Mouse (Mus musculus) limb, embryonic 13.5 days (tissue): ENCODE measurements around the gene Capn12. TPM values are rescaled to one million over a fixed set of nuclear protein-coding genes. Genes with fewer than 3 reads are reported as not detected.

Experiments
- ATAC-seq: fragments of 200-750 bp; cut with Nextera tagmentation; 2 replicates; pipeline ENCODE4 v1.8.0; 2017; ENCODE audit warnings: low read depth, moderate number of reproducible peaks, moderate TSS enrichment; ENCODE audit not compliant: low FRiP score
- H3K27ac ChIP-seq: fragments of 300-500 bp; sonication (generic); 2 replicates; pipeline ENCODE4 v1.5.1; 2015; ENCODE audit warnings: inconsistent platforms, mild to moderate bottlenecking, moderate library complexity
- H3K27me3 ChIP-seq: fragments of 300-500 bp; sonication (generic); 2 replicates; pipeline ENCODE4 v1.6.1; 2015; ENCODE audit warnings: mild to moderate bottlenecking, inconsistent platforms
- H3K36me3 ChIP-seq: fragments of 300-500 bp; sonication (generic); 2 replicates; pipeline ENCODE4 v1.6.1; 2015; ENCODE audit warnings: inconsistent platforms, mild to moderate bottlenecking, moderate library complexity
- H3K4me1 ChIP-seq: fragments of 300-500 bp; sonication (generic); 2 replicates; pipeline ENCODE4 v1.6.1; 2015; ENCODE audit warnings: inconsistent platforms
- H3K4me2 ChIP-seq: fragments of 300-500 bp; sonication (generic); replicated peaks from 2 replicates; pipeline ENCODE4 v1.6.1; 2015; ENCODE audit warnings: inconsistent platforms, mild to moderate bottlenecking, moderate library complexity
- H3K4me3 ChIP-seq: fragments of 300-500 bp; sonication (generic); 2 replicates; pipeline ENCODE4 v1.5.1; 2015; ENCODE audit warnings: moderate library complexity, mild to moderate bottlenecking, inconsistent platforms
- H3K9ac ChIP-seq: fragments of 300-500 bp; sonication (generic); 2 replicates; pipeline ENCODE4 v1.6.1; 2015; ENCODE audit warnings: mild to moderate bottlenecking, inconsistent platforms
- H3K9me3 ChIP-seq: fragments of 300-500 bp; sonication (generic); 2 replicates; pipeline ENCODE4 v1.6.1; 2016; ENCODE audit warnings: inconsistent platforms
- WGBS: fragments of 180-500 bp; shearing (Covaris S2); methylation state at CpG from one replicate; pipeline ENCODE4 v1.1.7; 2015; 5-methylcytosine and 5-hydroxymethylcytosine counted together
- polyA plus RNA-seq: library from polyadenylated mRNA; unstranded; fragments of >200 nt; fragmentation: Nextera tagmentation; extraction: Ambion mirVana; gene quantifications from 2 replicates; pipeline ENCODE4 v1.2.1, GENCODE M21; 2015

Capn12 gene
- polyA plus RNA-seq, 1 experiment from 2014 or later = 0.94 TPM

- WGBS = 89% methylated on average over 10 of the region's 10 CpGs
- Histone ChIP-seq H3K9me3 (no peaks in the 10 kb centered on the region), H3K4me1 (peaks cover 39% of the 10 kb centered on the region), H3K4me2 (no peak overlapping the region), H3K4me3 (no peak overlapping the region), H3K27ac (peak overlapping the region; percentile 89), H3K9ac (no peak overlapping the region), H3K36me3 (peaks cover 100% of the 10 kb centered on the region), H3K27me3 (no peaks in the 10 kb centered on the region)
- no peak for ATAC-seq
These were observed 22.6 kb downstream of the Capn12 start for GRCm38 (mm10) chr7:28903778-28904177.

- Histone ChIP-seq H3K27me3 (no peaks in the 10 kb centered on the region), H3K4me1 (peaks cover 24% of the 10 kb centered on the region), H3K4me2 (no peak overlapping the region), H3K27ac (peak overlapping the region; percentile 6; the same call in 1 of the 2 replicates), H3K4me3 (no peak overlapping the region), H3K9ac (no peak overlapping the region), H3K36me3 (peaks cover 100% of the 10 kb centered on the region), H3K9me3 (no peaks in the 10 kb centered on the region)
- no peak for ATAC-seq
- 91% methylated on average over 5 of the region's 5 CpGs for WGBS
These were observed 26.0 kb downstream of the Capn12 start for GRCm38 (mm10) chr7:28907195-28907594.

DNA sequence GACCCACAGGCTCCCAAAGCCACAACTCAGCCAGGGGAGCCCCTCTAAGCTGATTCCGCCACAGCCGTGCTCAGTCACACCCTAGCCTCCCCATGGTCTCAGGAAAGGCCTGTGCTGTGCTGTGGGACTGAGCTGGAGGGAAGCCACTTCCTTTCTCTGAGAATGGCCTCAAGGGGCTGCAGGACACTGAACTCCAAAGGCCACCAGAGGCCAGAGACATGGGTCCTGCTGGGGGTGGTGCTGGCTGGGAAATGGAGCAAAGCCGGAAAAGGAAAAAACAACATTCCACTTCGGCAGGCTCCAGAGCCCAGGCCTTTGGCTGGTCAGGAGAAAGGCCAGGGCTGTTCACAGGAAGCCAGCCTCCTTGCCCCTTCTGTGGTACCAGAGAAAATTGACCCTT is 30.4 kb downstream of the Capn12 start:
- Histone ChIP-seq H3K27ac (no peak overlapping the region), H3K9me3 (no peaks in the 10 kb centered on the region), H3K36me3 (peaks cover 100% of the 10 kb centered on the region), H3K27me3 (no peaks in the 10 kb centered on the region), H3K9ac (no peak overlapping the region), H3K4me3 (no peak overlapping the region), H3K4me2 (no peak overlapping the region), H3K4me1 (no peaks in the 10 kb centered on the region)
- ATAC-seq = no peak
- whole genome bisulfite sequencing = 75% methylated on average over 4 of the region's 4 CpGs

GRCm38 (mm10) chr7:28913171-28913570 is 31.9 kb downstream of the Capn12 start:
- H3K27ac ChIP-seq = no peak overlapping the region
- no peaks in the 10 kb centered on the region for H3K9me3 ChIP-seq
- ATAC-seq = no peak
- peaks cover 100% of the 10 kb centered on the region for H3K36me3 ChIP-seq
- H3K4me2 ChIP-seq = no peak overlapping the region
- no peak overlapping the region for H3K9ac ChIP-seq
- 84% methylated on average over 11 of the region's 11 CpGs for WGBS
- H3K4me1 ChIP-seq = peaks cover 13% of the 10 kb centered on the region
- no peak overlapping the region for H3K4me3 ChIP-seq
- no peaks in the 10 kb centered on the region for H3K27me3 ChIP-seq

DNA sequence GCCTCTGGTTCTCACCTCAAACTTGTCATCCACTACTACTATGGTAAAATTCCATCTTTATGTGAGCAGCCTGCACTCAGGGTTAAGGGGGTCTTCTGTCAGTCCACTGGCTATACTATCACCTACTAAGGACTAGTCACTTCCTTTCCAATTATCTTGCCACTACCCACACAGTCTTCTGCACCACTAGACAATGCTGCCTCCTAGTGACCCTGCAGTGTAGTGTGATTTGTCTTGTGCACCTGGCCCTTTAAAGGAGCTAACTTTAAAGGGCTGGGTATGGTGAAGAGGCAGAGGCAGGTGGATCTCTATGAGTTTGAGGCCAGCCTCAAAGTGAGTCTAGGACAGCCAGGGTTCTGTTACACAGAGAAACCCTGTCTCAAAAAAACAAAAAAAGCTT is 35.3 kb downstream of the Capn12 start:
- no peak for ATAC-seq
- Histone ChIP-seq H3K4me2 (no peak overlapping the region), H3K4me3 (no peak overlapping the region), H3K9ac (no peak overlapping the region), H3K4me1 (peaks cover 45% of the 10 kb centered on the region), H3K9me3 (no peaks in the 10 kb centered on the region), H3K27me3 (no peaks in the 10 kb centered on the region), H3K27ac (no peak overlapping the region), H3K36me3 (peaks cover 79% of the 10 kb centered on the region)

- H3K27ac ChIP-seq = peak overlapping the region; percentile 69; the same call in 1 of the 2 replicates
- peaks cover 58% of the 10 kb centered on the region for H3K4me1 ChIP-seq
- no peak overlapping the region for H3K4me2 ChIP-seq
- no peaks in the 10 kb centered on the region for H3K27me3 ChIP-seq
- 64% methylated on average over 10 of the region's 10 CpGs for WGBS
- H3K36me3 ChIP-seq = peaks cover 71% of the 10 kb centered on the region
- no peak overlapping the region for H3K9ac ChIP-seq
- ATAC-seq = no peak; the same call in 1 of the 2 replicates
- no peaks in the 10 kb centered on the region for H3K9me3 ChIP-seq
- H3K4me3 ChIP-seq = no peak overlapping the region
These were observed 36.5 kb downstream of the Capn12 start for GRCm38 (mm10) chr7:28917503-28918426.

- Histone ChIP-seq H3K9ac (no peak overlapping the region), H3K4me3 (no peak overlapping the region), H3K27me3 (no peaks in the 10 kb centered on the region), H3K9me3 (no peaks in the 10 kb centered on the region), H3K4me2 (no peak overlapping the region), H3K36me3 (peaks cover 63% of the 10 kb centered on the region), H3K4me1 (peaks cover 65% of the 10 kb centered on the region), H3K27ac (peak overlapping the region; percentile 69)
- WGBS = 74% methylated on average over 8 of the region's 8 CpGs
- no peak for ATAC-seq
These were observed 37.3 kb downstream of the Capn12 start for GRCm38 (mm10) chr7:28918540-28918939.

DNA sequence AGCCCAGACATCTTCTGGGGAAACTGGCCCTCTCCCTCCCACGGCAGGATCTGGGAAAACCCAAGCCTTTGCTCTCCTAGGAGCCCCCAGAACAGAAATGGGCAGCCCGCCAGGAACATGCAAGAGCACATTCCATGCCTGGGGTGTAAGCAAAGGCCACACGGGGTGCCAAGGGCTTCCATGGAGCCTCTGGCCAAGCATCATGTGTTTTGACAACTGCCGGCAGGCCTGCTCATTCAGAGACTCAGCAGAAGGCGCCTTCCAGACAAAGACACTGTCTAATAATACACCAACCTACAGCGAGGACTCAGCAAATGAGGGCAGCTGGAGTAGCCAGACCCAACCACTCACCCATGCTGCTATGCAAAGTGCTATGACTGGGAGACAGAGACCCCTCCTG is 38.6 kb downstream of the Capn12 start:
- Histone ChIP-seq H3K4me2 (peak overlapping the region; percentile 12), H3K9me3 (no peaks in the 10 kb centered on the region), H3K27ac (peak overlapping the region; percentile 58), H3K4me3 (no peak overlapping the region), H3K4me1 (peaks cover 78% of the 10 kb centered on the region), H3K27me3 (no peaks in the 10 kb centered on the region), H3K9ac (peak overlapping the region; percentile 32; the same call in 1 of the 2 replicates), H3K36me3 (peaks cover 50% of the 10 kb centered on the region)
- ATAC-seq = peak; percentile 57
- 36% methylated on average over 6 of the region's 6 CpGs for WGBS

DNA sequence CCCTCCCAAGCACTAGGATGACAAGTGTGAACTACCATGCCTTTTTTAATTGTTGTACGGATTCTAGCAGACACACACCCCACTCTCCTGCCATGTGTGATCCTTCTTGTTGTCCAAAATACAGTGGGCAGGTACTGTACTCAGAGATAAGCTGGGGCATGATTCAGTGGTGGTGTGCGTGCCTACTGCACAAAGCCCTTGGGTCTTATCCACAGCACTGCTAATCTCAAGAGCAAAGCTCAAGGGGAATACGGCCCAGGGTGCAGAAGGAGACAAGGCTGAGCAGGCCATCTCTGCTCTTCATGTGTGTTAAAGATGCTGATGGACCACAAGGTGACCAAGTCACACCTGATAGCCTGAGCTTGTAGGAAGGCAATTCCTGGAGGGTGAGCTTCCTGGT is 40.0 kb downstream of the Capn12 start:
- Histone ChIP-seq H3K27me3 (no peaks in the 10 kb centered on the region), H3K9ac (no peak overlapping the region), H3K4me1 (peaks cover 92% of the 10 kb centered on the region), H3K4me3 (no peak overlapping the region), H3K36me3 (peaks cover 37% of the 10 kb centered on the region), H3K9me3 (no peaks in the 10 kb centered on the region), H3K4me2 (no peak overlapping the region), H3K27ac (no peak overlapping the region; the same call in 1 of the 2 replicates)
- ATAC-seq = no peak
- WGBS = 88% methylated on average over 3 of the region's 3 CpGs

DNA sequence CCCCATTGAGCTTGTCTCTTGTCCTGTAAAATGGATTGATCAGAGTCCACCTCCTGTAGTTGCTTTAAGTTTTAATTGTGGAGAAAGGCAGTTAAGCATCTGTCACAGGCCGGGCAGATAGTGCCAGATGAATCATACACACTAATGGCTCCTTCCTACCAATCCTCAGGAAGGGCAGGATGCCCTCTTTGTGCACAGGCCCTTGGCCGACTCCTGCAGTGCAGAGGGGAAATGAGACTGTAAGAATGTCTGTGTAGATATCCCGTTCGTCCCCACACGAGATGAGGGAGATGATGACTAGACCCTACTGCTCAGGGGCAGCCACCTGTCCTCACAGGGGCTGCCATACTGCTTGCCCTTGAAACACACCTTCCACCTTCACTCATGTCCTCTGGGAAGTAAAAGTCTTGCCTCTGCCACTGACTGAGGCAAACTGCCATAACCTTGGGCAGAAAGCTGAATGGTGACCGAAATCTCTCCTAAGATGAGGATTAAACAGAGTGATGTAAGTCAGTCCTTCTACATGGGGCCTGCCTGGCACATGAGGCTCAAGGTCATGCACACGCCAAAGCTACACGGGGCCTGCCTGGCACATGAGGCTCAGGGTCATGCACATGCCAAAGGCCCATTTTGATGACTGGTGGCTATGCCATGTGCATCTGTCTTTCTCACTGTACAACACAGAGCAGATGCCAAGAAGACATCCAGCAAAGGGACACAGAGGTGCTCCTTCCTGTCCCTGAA is 40.7 kb downstream of the Capn12 start:
- H3K4me1 ChIP-seq = peaks cover 96% of the 10 kb centered on the region
- peak overlapping the region; percentile 96 for H3K27ac ChIP-seq

DNA sequence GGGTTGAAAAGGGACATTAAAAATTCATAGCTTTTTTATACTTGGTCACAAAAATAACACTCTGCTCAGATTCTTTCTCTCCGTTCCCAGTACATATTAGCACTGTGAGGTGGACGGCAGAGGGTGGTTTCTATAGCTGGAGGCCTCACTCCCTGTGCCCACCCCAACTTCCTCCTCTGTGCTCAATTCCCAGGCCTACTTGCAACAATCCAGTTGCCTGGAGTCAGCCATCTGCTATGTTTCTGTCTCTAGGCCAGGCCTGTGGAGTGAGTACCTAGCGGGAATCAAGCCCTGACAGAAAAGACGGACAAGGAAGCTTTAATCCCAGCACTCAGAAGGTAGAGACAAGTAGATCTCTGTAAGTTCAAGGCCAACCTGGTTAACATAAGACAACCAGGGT is 41.4 kb downstream of the Capn12 start:
- Histone ChIP-seq H3K4me3 (no peak overlapping the region), H3K27ac (peak overlapping the region; percentile 96), H3K4me1 (peaks cover 89% of the 10 kb centered on the region), H3K9ac (no peak overlapping the region), H3K27me3 (no peaks in the 10 kb centered on the region), H3K9me3 (no peaks in the 10 kb centered on the region), H3K4me2 (no peak overlapping the region), H3K36me3 (peaks cover 22% of the 10 kb centered on the region)
- 49% methylated on average over 4 of the region's 4 CpGs for WGBS
- no peak for ATAC-seq

More for the DNA sequence above, 40.7 kb downstream of the Capn12 start:
- Histone ChIP-seq H3K4me3 (no peak overlapping the region), H3K4me2 (no peak overlapping the region), H3K9ac (no peak overlapping the region), H3K36me3 (peaks cover 29% of the 10 kb centered on the region), H3K9me3 (no peaks in the 10 kb centered on the region), H3K27me3 (no peaks in the 10 kb centered on the region)
- ATAC-seq = no peak
- 84% methylated on average over 8 of the region's 8 CpGs for WGBS

- H3K4me2 ChIP-seq = peak overlapping the region; percentile 48
- peak; percentile 70 for ATAC-seq
- H3K9me3 ChIP-seq = no peaks in the 10 kb centered on the region
- 0 out of 2 replicates have a peak overlapping the region, but pooled peaks have one; percentile 1 for H3K4me3 ChIP-seq
- H3K27me3 ChIP-seq = no peaks in the 10 kb centered on the region
- H3K9ac ChIP-seq = peak overlapping the region; percentile 56; the same call in 1 of the 2 replicates
- 3% methylated on average over 4 of the region's 4 CpGs for WGBS
- peaks cover 83% of the 10 kb centered on the region for H3K4me1 ChIP-seq
- peak overlapping the region; percentile 96 for H3K27ac ChIP-seq
- peaks cover 10% of the 10 kb centered on the region for H3K36me3 ChIP-seq
These were observed 42.7 kb downstream of the Capn12 start for GRCm38 (mm10) chr7:28923865-28924291.
